14 mouse cellular contexts compared by ENCODE assay signal in the genomic region with DNA sequence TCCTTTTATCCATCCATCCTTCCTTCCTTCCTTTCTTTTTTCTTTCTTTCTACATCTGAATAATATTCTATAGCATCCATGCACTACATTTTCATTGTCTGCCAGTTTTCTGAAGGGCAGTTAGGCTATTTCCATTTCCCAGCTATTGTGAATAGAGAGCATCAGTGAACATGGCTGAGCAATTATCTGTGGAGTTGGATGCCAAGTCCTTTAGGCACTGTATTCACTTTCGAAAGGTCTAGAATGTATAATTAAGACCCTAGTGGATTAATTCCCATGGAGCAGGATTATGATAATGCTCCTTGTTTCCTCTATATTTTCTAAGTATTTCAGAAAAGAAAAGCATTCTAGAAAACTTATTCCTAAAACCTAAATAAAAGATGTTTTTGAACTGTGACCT.
"Had no signal": no experiment of that assay in that cellular context is flagged by ENCODE, and none has a peak within 500 bp of the region (broad histone marks: within the 10 kb centered on the region; RNA-seq: fewer than 3 reads in every experiment).

No protein-coding gene starts in this region.

- H3K36me3 ChIP-seq: midbrain, embryonic 10.5 days; midbrain, embryonic 12.5 days; neural tube, embryonic 12.5 days; stomach, embryonic 15.5 days had no signal

- DNase-seq: lung, adult 18-20 months; lung, embryonic 14.5 days; lung, postnatal 10 days; lung, postnatal 36 days; right cerebral cortex, postnatal 14 days; thymus, adult 2 months; thymus, postnatal 25 days had no signal

- H3K4me3 ChIP-seq: midbrain, embryonic 10.5 days; midbrain, embryonic 12.5 days; neural tube, embryonic 12.5 days; stomach, embryonic 15.5 days had no signal

- ATAC-seq: midbrain, embryonic 16.5 days had no signal

- H3K9me3 ChIP-seq: midbrain, embryonic 10.5 days; midbrain, embryonic 12.5 days; neural tube, embryonic 12.5 days; stomach, embryonic 15.5 days had no signal

- H3K4me1 ChIP-seq: neural tube, embryonic 12.5 days; stomach, embryonic 15.5 days had no signal

- H3K27ac ChIP-seq: liver, embryonic 14.5 days; midbrain, embryonic 10.5 days; midbrain, embryonic 12.5 days; neural tube, embryonic 12.5 days; stomach, embryonic 15.5 days; stomach, postnatal 0 days had no signal

- H3K9ac ChIP-seq: liver, embryonic 14.5 days; lung, embryonic 14.5 days; midbrain, embryonic 12.5 days; neural tube, embryonic 12.5 days; stomach, embryonic 15.5 days had no signal

- H3K4me2 ChIP-seq: lung, embryonic 14.5 days; midbrain, embryonic 12.5 days; neural tube, embryonic 12.5 days; stomach, embryonic 15.5 days had no signal

- H3K27me3 ChIP-seq: midbrain, embryonic 12.5 days; neural tube, embryonic 12.5 days; stomach, embryonic 15.5 days had no signal
